Mouse (Mus musculus): Measurements from ENCODE around the gene Ttc7b.

DNA sequence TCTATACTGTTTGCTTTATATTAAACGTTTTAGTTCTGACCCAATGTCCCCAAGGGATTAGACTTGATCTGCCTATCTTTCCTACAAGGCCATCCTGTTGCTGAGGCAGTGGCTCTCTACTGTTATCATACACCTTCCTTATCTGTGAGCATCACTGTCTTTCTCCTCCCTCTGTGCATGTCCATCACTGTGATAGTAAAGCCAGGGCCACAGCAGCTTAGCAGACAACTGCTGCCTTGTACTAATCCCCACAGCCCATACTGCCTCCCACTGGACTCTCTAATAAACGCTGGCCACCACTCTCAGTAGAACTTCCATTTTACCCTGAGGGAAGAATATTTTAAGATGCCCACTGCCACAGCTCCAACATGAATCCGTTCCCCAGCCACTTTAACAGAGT is 182.6 kb downstream of the Ttc7b start:
- TF ChIP-seq MAFK (IDR thresholded peaks at IDR 0.05; ENCODE audit: insufficient read depth, low read depth, low read length) (no peak), ZNF384 (IDR thresholded peaks at IDR 0.05; ENCODE audit: low read depth, low read length) (no peak), ZC3H11A (IDR thresholded peaks at IDR 0.05; ENCODE audit: borderline replicate concordance, low read depth, low read length) (no peak), HCFC1 (IDR thresholded peaks at IDR 0.05; ENCODE audit: borderline replicate concordance, insufficient read depth, low read length) (no peak)
